Mouse (Mus musculus): Measurements from ENCODE around the gene Abhd12.

Gene Abhd12

DNA sequence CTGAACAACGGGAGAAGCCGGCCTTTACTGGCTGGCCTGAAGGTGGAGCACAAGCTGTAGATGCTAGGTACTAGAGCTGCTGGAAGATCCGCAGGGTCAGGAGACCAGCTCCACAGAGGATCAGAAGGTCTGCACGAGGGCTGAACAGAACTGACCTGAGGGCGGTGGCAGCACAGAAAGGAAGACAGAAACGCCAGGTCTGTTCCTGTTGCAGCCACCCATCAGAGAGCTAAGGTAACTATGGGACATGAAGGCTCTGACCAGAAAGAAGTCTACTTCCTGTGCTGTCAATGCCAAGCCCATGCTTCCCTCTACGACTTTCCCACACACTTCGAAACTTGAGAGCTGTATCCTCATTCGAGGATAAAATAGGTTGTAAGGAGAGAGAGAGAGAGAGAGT is 53.3 kb downstream of the Abhd12 start:
- no peak for DNase-seq (ENCODE audit: low read depth)

GRCm38 (mm10) chr2:150847436-150847995 is 57.0 kb downstream of the Abhd12 start:
- no peak for DNase-seq (ENCODE audit: low read depth)

GRCm38 (mm10) chr2:150844798-150845197 is 59.7 kb downstream of the Abhd12 start:
- no peak for DNase-seq (ENCODE audit: low read depth)

DNA sequence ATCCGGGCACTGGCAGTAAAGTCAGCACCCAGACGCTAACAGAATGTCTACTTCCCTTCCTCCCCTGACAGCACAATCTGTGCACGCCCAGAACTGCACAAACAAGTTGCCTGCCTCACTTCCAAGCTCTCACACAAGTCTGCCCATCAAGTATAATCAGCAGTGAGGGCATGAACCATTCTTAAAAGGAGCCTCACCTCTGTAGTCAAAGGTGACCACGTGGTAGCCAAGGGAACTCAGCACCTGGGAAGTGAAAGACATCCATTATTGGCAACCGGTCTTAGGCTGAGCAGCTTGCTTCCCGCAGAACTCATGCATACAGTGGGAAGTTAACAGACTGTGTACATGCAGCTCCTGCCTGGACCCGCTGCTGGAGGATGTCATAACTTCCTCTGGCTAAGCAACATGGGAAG is 62.5 kb downstream of the Abhd12 start:
- no peak for DNase-seq (ENCODE audit: low read depth)

DNA sequence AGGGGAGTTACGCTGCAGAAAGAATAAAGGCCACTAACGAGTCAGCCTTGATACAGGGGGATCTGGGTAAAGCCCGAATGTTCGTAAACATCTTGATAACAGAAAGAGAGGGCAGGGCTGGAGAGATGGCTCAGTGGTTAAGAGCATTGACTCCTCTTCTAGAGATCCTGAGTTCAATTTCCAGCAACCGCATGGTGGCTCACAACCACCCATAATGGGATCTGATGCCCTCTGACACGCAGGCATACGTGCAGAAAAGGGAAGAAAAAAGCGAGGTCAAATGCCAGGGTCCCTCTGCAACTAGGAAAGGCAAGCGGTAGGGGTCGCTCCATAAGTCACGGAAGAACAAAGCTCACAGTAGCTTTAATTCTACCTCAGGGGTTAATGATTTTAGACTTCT is 63.4 kb downstream of the Abhd12 start:
- no peak for DNase-seq (ENCODE audit: low read depth)

DNA sequence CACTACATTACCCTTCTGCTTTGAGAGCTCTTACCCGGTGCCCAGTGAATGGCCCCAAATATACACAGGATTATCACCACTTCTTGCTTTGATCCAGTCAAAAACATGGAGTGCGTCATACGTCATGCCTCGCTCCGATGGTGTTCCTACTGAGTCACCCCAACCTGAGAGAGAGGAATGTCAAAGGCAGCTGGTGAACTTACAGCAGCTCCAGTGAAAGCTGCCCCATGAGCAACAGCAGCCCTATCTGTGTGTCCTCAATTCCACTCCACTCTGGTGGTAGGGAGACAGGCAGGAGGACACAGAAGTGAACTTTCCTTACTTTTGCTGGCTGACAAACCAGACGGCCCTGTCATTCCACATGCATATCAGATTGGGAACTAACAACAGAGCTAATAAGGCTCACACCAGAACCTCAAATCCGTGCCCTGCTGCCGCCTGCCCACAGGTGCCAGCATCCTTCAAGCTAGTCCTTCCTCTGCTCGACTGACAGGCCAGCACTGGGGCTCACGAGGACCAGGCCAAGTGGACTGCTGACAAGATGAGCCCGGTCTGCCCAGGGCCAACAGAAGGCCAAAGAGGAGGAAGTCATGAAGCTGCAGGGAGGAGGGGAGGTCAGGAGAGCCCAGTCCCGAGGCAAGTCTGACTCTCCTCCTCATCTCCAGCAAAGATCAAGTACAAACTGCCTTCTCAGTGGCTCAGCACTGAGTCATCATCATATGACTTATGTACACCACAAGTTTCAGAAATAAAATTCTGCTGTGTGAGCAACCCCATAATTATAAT is 64.7 kb downstream of the Abhd12 start:
- DNase-seq (ENCODE audit: low read depth) = no peak

DNA sequence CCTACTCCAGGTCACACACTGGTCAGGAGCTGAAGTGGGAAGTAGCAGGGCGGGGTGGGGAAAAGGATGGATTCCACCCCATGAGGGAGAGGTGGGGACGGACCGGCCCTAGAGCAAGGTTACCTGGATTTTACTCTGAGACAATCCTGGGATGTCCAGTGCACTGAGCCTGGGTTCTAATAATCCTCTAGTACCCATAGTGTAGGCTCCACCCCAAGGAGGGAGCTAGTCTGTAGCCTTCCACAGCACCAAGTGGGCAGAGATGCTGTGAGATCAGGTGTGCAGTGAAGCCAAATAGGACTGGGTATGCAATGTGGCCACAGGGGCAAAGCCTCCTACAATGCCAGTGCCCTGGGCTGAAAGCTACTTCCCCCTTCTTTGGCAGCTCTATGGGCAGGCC is 66.8 kb downstream of the Abhd12 start:
- no peak for DNase-seq (ENCODE audit: low read depth)

DNA sequence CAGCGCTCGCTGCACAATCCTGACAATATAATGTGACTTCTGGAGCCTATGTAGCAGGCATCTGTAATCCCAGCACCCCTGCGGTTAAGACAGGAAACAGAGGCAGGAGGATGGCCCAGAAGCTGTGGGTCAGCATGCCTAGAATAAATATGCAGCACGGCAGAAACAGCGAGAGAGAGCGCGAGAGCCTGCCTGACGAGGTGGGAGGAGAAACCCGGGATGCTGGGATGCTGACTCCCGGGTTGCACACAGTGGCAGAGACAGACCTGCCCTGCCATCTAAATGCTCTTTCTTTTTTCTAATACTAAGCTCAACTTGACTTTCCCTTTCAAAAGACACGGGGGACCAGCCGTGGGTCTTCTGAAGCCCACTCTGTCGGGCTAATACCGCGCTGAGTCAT is 67.6 kb downstream of the Abhd12 start:
- DNase-seq (ENCODE audit: low read depth) = no peak

DNA sequence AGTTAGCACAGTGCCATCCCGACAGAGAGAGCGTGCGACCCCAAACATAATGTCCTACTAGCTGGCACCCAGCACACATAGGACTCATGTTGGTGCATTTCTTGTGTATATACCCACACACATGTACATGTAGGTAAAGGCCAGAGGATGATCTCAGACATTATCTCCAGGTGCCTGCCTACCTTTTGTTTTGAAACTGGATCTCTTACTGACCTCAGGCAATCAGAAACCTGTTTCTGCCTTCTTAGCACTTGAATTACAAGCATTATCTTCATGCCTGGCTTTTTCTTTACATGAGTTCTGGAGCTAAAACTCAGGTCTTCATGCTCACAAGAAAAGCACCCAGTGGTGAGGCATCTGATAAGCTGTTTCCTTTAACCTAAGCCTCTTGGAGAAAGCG is 68.6 kb downstream of the Abhd12 start:
- DNase-seq (ENCODE audit: low read depth) = no peak

- DNase-seq (ENCODE audit: low read depth) = no peak
These were observed 69.9 kb downstream of the Abhd12 start for GRCm38 (mm10) chr2:150834616-150835015.

DNA sequence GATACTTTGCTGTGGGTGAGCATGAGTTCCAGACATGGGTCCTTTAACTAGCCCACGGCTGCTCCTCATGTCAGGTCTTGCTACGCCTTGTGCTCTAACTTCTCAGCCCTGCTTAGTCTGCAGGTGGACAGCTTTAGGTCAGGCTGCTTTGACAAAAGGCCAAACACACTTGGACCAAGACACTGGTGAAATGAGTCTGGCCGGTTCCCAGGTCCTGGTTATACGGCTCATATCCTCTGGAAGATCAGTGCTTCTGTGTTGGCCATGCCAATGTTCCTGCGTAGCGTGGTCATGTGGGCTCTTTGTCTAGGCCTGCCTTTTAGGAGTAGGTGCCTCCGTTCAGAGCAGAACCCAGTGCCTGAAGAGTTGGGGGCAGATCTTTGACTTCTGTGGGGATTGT is 72.5 kb downstream of the Abhd12 start:
- no peak for DNase-seq (ENCODE audit: low read depth)

- no peak for DNase-seq (ENCODE audit: low read depth)
These were observed 73.6 kb downstream of the Abhd12 start for GRCm38 (mm10) chr2:150830911-150831441.

DNA sequence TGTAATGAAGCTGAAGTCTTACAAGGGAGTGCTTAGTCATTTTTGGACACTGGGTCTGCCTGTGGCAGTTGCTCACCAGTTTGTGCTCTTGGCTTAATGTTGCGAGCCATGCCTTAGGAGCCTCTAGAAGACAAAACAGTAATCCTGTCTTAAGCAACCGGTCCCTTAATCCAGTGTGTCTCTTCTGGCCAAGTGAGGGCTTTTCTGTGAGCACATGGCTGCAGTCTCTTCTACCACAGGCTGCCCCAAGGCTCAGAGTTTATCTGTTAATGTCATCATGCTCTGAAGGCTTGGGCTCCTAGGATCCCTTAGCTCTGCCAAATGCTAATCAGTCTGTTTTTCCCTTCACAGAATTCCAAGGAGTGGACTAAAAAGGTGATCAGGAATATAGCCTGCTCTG is 74.5 kb downstream of the Abhd12 start:
- DNase-seq (ENCODE audit: low read depth) = no peak

- no peak for DNase-seq (ENCODE audit: low read depth)
These were observed 75.9 kb downstream of the Abhd12 start for GRCm38 (mm10) chr2:150828654-150829053.

DNA sequence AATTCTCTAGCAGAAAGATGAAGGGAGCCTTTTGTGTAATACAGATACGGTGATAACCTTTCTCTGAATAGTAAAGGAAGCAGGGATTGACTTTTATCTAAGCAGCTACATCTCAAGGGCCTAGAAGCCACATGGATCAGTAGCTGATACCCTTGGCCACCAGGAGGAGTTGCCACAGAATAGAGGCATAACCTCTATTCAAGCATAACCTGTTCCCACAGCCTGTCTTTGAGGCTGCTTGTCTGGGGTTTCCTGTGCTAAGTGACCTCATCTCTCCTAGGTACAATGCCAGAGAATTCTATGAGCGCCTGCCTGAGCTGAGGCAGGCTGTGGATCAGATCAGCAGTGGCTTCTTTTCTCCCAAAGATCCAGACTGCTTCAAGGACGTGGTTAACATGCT is 76.4 kb downstream of the Abhd12 start:
- DNase-seq (ENCODE audit: low read depth) = peak; percentile 18

DNA sequence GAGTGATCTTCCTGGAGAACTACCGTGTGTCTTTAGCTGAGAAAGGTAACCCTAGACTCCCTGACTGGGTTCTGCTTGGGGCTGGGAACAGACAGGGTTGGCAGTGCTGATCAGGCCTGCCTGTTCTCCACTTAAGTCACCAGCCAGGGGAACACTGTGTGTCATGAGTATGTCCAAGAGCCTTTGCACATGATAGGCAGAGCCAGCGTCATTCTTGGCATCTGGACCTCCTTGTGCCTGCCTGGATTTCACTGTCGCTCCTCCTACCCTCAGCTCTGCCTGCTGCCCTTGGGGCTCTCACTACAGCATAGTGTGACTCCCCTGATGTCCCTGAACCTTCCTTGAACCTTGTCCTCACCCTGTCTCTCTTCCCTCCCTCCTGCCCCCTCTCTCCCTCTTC is 78.1 kb downstream of the Abhd12 start:
- no peak for DNase-seq (ENCODE audit: low read depth)

DNA sequence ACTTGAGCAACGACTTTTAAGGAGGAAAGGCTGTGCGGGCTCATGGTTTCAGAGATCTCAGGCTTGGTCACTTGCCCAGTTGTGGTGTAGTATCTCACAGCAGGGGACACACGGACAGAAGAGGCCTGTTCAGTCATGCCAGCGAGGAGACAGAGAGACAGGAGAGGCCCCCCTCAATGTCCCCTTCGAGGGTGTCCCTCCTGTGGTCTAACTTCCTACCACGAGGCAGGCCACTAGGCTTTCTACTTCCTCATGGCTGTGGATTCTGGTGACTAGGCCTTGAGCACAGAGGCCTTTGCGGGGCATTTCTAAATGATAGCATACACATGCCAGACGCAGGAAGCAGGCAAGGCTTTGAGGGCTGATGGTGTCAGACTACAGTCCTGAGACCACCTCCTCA is 81.6 kb downstream of the Abhd12 start:
- no peak for DNase-seq (ENCODE audit: low read depth)

- DNase-seq (ENCODE audit: low read depth) = no peak
These were observed 83.8 kb downstream of the Abhd12 start for GRCm38 (mm10) chr2:150820720-150821119.

GRCm38 (mm10) chr2:150818742-150819141 is 85.8 kb downstream of the Abhd12 start:
- DNase-seq (ENCODE audit: low read depth) = no peak

GRCm38 (mm10) chr2:150816676-150817402 is 87.7 kb downstream of the Abhd12 start:
- no peak for DNase-seq (ENCODE audit: low read depth)

- DNase-seq (ENCODE audit: low read depth) = no peak
These were observed 91.7 kb downstream of the Abhd12 start for GRCm38 (mm10) chr2:150812816-150813215.

DNA sequence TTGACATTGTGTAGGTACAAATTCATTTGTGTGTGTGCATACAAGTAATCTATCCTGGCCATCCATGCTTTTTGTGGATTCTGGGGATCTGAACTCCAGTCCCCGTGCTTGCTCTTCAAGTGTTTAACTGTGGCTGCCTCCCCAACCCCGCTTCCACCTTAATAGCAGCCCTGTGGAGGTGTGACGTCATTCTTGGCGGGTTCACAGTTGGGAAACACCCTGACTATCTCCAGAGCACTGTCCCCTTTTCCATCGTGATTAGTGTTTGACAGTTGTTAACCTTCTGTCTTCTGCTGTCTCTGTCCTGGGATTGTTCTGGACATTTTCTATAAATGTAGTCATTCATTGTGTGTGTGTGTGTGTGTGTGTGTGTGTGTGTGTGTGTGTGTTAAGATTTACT is 93.9 kb downstream of the Abhd12 start:
- DNase-seq (ENCODE audit: low read depth) = no peak

DNA sequence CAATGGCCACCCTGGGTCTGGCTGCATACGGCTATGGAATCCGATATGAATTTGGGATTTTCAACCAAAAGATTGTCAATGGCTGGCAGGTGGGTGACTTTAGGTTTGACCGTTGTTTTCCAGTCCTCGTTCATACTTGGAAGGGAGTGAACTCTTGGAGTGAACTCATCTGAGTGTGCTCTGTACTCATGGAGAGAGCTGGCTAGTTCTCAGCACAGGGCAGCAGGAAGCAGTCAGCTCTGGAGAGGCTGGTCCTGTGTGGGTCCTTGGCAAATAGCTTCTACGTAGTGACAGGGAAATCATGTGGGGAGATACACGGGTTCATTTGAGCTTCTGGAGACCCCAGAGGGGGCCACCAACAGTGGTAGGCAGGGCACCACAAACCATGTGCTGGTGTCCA is 95.7 kb downstream of the Abhd12 start:
- DNase-seq (ENCODE audit: low read depth) = no peak

Data from naive thymus-derived CD4-positive, alpha-beta T cell, adult 2 months (primary cell).